Mouse (Mus musculus) thymus, postnatal 25 days (tissue): ENCODE measurements around the gene Gm21738.
"Not testable (repeated sequence)": the region's sequence is repeated elsewhere in the genome, so short reads cannot be mapped to it uniquely, and the experiment has no call there.

Experiments
- DNase-seq: peaks from one replicate; pipeline ENCODE4 v3.0.0; 2022

The Gm21738 gene

GRCm38 (mm10) chr14:19418830-19419229, at the start of gene Gm21738:
Gene Gm21738, minus strand, starts transcription at chr14:19418930.
- not testable (repeated sequence) for DNase-seq

GRCm38 (mm10) chr14:19383741-19384140, 35.0 kb downstream of the Gm21738 start:
- not testable (repeated sequence) for DNase-seq
